Comparison of ENCODE assay signal across 12 mouse cellular contexts in genomic region chr12:35894304-35894900, GRCm38 (mm10). TPM values are rescaled to one million over a fixed set of nuclear protein-coding genes. Genes with fewer than 3 reads are reported as not detected.
DNase-seq lines count a peak whose midpoint lies in the region; ATAC-seq and TF ChIP-seq lines count a peak whose summit lies in the region.
"Had no signal": no experiment of that assay in that cellular context is flagged by ENCODE, and none has a peak within 500 bp of the region (broad histone marks: within the 10 kb centered on the region; RNA-seq: fewer than 3 reads in every experiment).

No protein-coding gene starts in this region.

- peak; percentile 39; the same call in 1 of the 2 replicates for ATAC-seq in intestine, embryonic 16.5 days
- ATAC-seq in intestine, postnatal 0 days, result no peak

- no peak overlapping the region for H3K9ac ChIP-seq in intestine, embryonic 16.5 days (ENCODE audit: low read depth, low read length)
- no peak overlapping the region for H3K9ac ChIP-seq in intestine, postnatal 0 days (ENCODE audit: low read depth, low read length)
- H3K9ac ChIP-seq in ES-E14 (ENCODE audit: insufficient read depth, low read depth, low read length, poor library complexity, severe bottlenecking), result no peak overlapping the region

- in situ Hi-C loops in ES-E14 (cut with MboI; ENCODE audit: low sequenced_read_pairs in 2 of 2, unreplicated experiment in 2 of 2), result no loop called here

- no peak overlapping the region for H3K4me2 ChIP-seq in intestine, embryonic 16.5 days (ENCODE audit: low read depth, low read length)
- no peak overlapping the region for H3K4me2 ChIP-seq in intestine, postnatal 0 days (replicated peaks; ENCODE audit: low read depth)

- H3K4me1 ChIP-seq in intestine, embryonic 16.5 days (ENCODE audit: control insufficient read depth, insufficient read depth, low read length), result 0 out of 2 replicates have a peak, but pooled peaks cover 3% of the 10 kb centered on the region
- no peaks in the 10 kb centered on the region for H3K4me1 ChIP-seq in intestine, postnatal 0 days (replicated peaks; ENCODE audit: control insufficient read depth, insufficient read depth, low read length)
- H3K4me1 ChIP-seq in ES-E14 (ENCODE audit: control insufficient read depth in 2 of 2, insufficient read depth in 2 of 2, low read length in 2 of 2, poor library complexity in 1 of 2), result peaks cover 0 to 2% of the 10 kb centered on the region in 2 experiments; a peak in 1 of 4 replicates

- H3K9me3 ChIP-seq in intestine, embryonic 16.5 days (ENCODE audit: control insufficient read depth, low read length), result no peaks in the 10 kb centered on the region
- no peaks in the 10 kb centered on the region for H3K9me3 ChIP-seq in intestine, postnatal 0 days (ENCODE audit: control insufficient read depth)
- no peaks in the 10 kb centered on the region for H3K9me3 ChIP-seq in ES-E14 (ENCODE audit: control insufficient read depth, insufficient read depth, low read depth, low read length)
- H3K9me3 ChIP-seq: heart, embryonic 10.5 days; limb, embryonic 10.5 days had no signal

- H3K36me3 ChIP-seq in intestine, embryonic 16.5 days (ENCODE audit: control insufficient read depth, insufficient read depth, low read length), result no peaks in the 10 kb centered on the region
- H3K36me3 ChIP-seq in intestine, postnatal 0 days (ENCODE audit: control insufficient read depth, insufficient read depth), result no peaks in the 10 kb centered on the region
- no peaks in the 10 kb centered on the region; the same call in 1 of the 2 replicates for H3K36me3 ChIP-seq in ES-E14 (ENCODE audit: control insufficient read depth, insufficient read depth, low read length, poor library complexity, severe bottlenecking)
- H3K36me3 ChIP-seq: heart, embryonic 10.5 days; limb, embryonic 10.5 days had no signal

- 41% methylated on average over 6 of the region's 6 CpGs for WGBS in intestine, embryonic 16.5 days
- 47% methylated on average over 6 of the region's 6 CpGs for WGBS in intestine, postnatal 0 days

- DNase-seq in ES-E14 (ENCODE audit: low read depth, low spot score) (peak; percentile 38), R1 (ENCODE audit: low read depth, low spot score) (peak; percentile 66)
- DNase-seq in kidney, postnatal 25 days, result peak; percentile 9 to 57
- DNase-seq in frontal cortex, postnatal 36 days (ENCODE audit: low spot score in 2 of 2), result no peak
- no peak for DNase-seq in urinary bladder, adult 2 months (ENCODE audit: low spot score)
- DNase-seq in layer of hippocampus, adult 8-10 months (ENCODE audit: low spot score in 2 of 2), result no peak

- no peak for TF ChIP-seq CTCF in intestine, postnatal 0 days (IDR thresholded peaks at IDR 0.05; ENCODE audit: low read depth)

- H3K27me3 ChIP-seq in intestine, embryonic 16.5 days (replicated peaks; ENCODE audit: control insufficient read depth, insufficient read depth, low read length), result no peaks in the 10 kb centered on the region
- no peaks in the 10 kb centered on the region for H3K27me3 ChIP-seq in intestine, postnatal 0 days (replicated peaks; ENCODE audit: control insufficient read depth, insufficient read depth, low read length)

- H3K4me3 ChIP-seq in intestine, embryonic 16.5 days (ENCODE audit: low read length), result no peak overlapping the region
- H3K4me3 ChIP-seq in intestine, postnatal 0 days (ENCODE audit: low read depth, low read length), result no peak overlapping the region
- no peak overlapping the region for H3K4me3 ChIP-seq in ES-E14 (ENCODE audit: insufficient read depth in 1 of 2, low read depth in 1 of 2, low read length in 2 of 2, poor library complexity in 1 of 2, severe bottlenecking in 1 of 2)
- H3K4me3 ChIP-seq: heart, embryonic 10.5 days; limb, embryonic 10.5 days had no signal

- H3K27ac ChIP-seq in intestine, embryonic 16.5 days (ENCODE audit: low read length), result no peak overlapping the region
- no peak overlapping the region for H3K27ac ChIP-seq in intestine, postnatal 0 days (ENCODE audit: low read depth, low read length)
- H3K27ac ChIP-seq in ES-E14 (ENCODE audit: insufficient read depth, low read depth, low read length, poor library complexity, severe bottlenecking), result no peak overlapping the region
- H3K27ac ChIP-seq: heart, embryonic 10.5 days; limb, embryonic 10.5 days had no signal

TF ChIP-seq in ES-E14, 5 proteins besides CTCF, POLR2A, EP300 and RAD21:
- TF ChIP-seq CHD2 (IDR thresholded peaks at IDR 0.05; ENCODE audit: low read depth, low read length) (no peak), ZC3H11A (IDR thresholded peaks at IDR 0.05; ENCODE audit: borderline replicate concordance, low read depth, low read length) (no peak), ZNF384 (IDR thresholded peaks at IDR 0.05; ENCODE audit: low read depth, low read length) (no peak), HCFC1 (IDR thresholded peaks at IDR 0.05; ENCODE audit: borderline replicate concordance, insufficient read depth, low read length) (no peak), MAFK (IDR thresholded peaks at IDR 0.05; ENCODE audit: insufficient read depth, low read depth, low read length) (no peak)

RNA-seq across cellular contexts. Expression of gene Agr3, which starts 31.0 kb away (rescaled TPM):
- polyA plus RNA-seq in intestine, embryonic 16.5 days (2015; fragmentation: Nextera tagmentation; extraction: Ambion mirVana), result 0.28 and 0.33 TPM in 2 replicates
- 0.25 and 0.43 TPM in 2 replicates for polyA plus RNA-seq in intestine, postnatal 0 days (2015; fragmentation: Nextera tagmentation; extraction: Ambion mirVana)
- not detected in 2 replicates for total RNA-seq in ES-E14 (2012; rRNA removed)
- polyA plus RNA-seq in urinary bladder, adult 2 months (2012; rRNA removed), result 0.08 and 0.09 TPM in 2 replicates
- not detected for total RNA-seq in layer of hippocampus, adult 8-10 months (2022)
- total RNA-seq: megakaryocyte-erythroid progenitor cell, adult 5-6 weeks had no signal
- polyA plus RNA-seq: heart, embryonic 10.5 days; intestine, embryonic 14.5 days; limb, embryonic 10.5 days had no signal

Comparison
In these comparisons a context has a peak if more than half of its experiments do, and no peak if none do; other contexts are left out.
1. DNase-seq: peak in ES-E14 (single experiment), R1 (single experiment) and kidney, postnatal 25 days (2 of 2); none in frontal cortex, postnatal 36 days (0 of 2), urinary bladder, adult 2 months (single experiment) and layer of hippocampus, adult 8-10 months (0 of 2).